Mouse (Mus musculus): Measurements from ENCODE around the gene Rmnd5b. TPM values are rescaled to one million over a fixed set of nuclear protein-coding genes. Genes with fewer than 3 reads are reported as not detected.
A peak's percentile ranks its signal among the peaks of the same experiment; 100 is the strongest.

Rmnd5b gene
- total and polyA plus RNA-seq, 3 experiments, result 41.1 to 59.5 (median 46.7) TPM

GRCm38 (mm10) chr11:51675386-51675785 lies 39.7 kb upstream of the Rmnd5b start:
- Histone ChIP-seq H3K4me2 (ENCODE audit: insufficient read depth, low read depth, poor library complexity, severe bottlenecking) (no peak overlapping the region), H3K9ac (ENCODE audit: insufficient read depth, low read depth) (no peak overlapping the region), H3K36me3 (replicated peaks in 1 of 2; ENCODE audit: control insufficient read depth in 1 of 2, insufficient read depth in 1 of 2, low read length in 1 of 2) (no peaks in the 10 kb centered on the region), H3K9me3 (replicated peaks; ENCODE audit: low read length) (no peaks in the 10 kb centered on the region), H3K4me3 (replicated peaks in 1 of 3; ENCODE audit: low read depth in 2 of 3, low read length in 2 of 3, poor library complexity in 1 of 3) (no peak overlapping the region), H3K79me2 (replicated peaks; ENCODE audit: control insufficient read depth, extremely low read depth, insufficient read depth, poor library complexity, severe bottlenecking) (no peaks in the 10 kb centered on the region), H3K27ac (ENCODE audit: insufficient read depth, low read depth) (no peak overlapping the region), H3K27me3 (replicated peaks) (no peaks in the 10 kb centered on the region), H3K4me1 (ENCODE audit: control insufficient read depth in 1 of 2, insufficient read depth in 2 of 2) (peaks cover 0 to 17% of the 10 kb centered on the region in 2 experiments; a peak in 2 of 4 replicates)
- no peak for DNase-seq (ENCODE audit: extremely low read depth)
- dilution Hi-C loops (cut with MboI; ENCODE audit: extremely low pct_ligation_motif_present, extremely low pct_unique_long_range_greater_than_20kb, low sequenced_read_pairs) (no loop called here), in situ Hi-C loops (cut with MboI; ENCODE audit: low pct_ligation_motif_present, low pct_unique_long_range_greater_than_20kb, low sequenced_read_pairs) (no loop called here)
- TF ChIP-seq MEF2A (IDR thresholded peaks at IDR 0.05; ENCODE audit: borderline replicate concordance, low read depth, low read length) (no peak), BHLHE40 (IDR thresholded peaks at IDR 0.05; ENCODE audit: low read depth, low read length) (no peak), ZMIZ1 (IDR thresholded peaks at IDR 0.05; ENCODE audit: low read depth, low read length) (no peak), ZNF384 (IDR thresholded peaks at IDR 0.05; ENCODE audit: low read depth, low read length) (peak; percentile 54), JUN (IDR thresholded peaks at IDR 0.05; ENCODE audit: insufficient read depth, low read depth, low read length) (no peak), MAFK (IDR thresholded peaks at IDR 0.05; ENCODE audit: insufficient replicate concordance, low read length) (no peak)

GRCm38 (mm10) chr11:51673291-51673690 lies 37.6 kb upstream of the Rmnd5b start:
- in situ Hi-C loops (cut with MboI; ENCODE audit: low pct_ligation_motif_present, low pct_unique_long_range_greater_than_20kb, low sequenced_read_pairs) (no loop called here), dilution Hi-C loops (cut with MboI; ENCODE audit: extremely low pct_ligation_motif_present, extremely low pct_unique_long_range_greater_than_20kb, low sequenced_read_pairs) (no loop called here)
- Histone ChIP-seq H3K4me3 (replicated peaks in 1 of 3; ENCODE audit: low read depth in 2 of 3, low read length in 2 of 3, poor library complexity in 1 of 3) (no peak overlapping the region), H3K27me3 (replicated peaks) (no peaks in the 10 kb centered on the region), H3K4me2 (ENCODE audit: insufficient read depth, low read depth, poor library complexity, severe bottlenecking) (no peak overlapping the region), H3K27ac (ENCODE audit: insufficient read depth, low read depth) (no peak overlapping the region), H3K79me2 (replicated peaks; ENCODE audit: control insufficient read depth, extremely low read depth, insufficient read depth, poor library complexity, severe bottlenecking) (no peaks in the 10 kb centered on the region), H3K36me3 (replicated peaks in 1 of 2; ENCODE audit: control insufficient read depth in 1 of 2, insufficient read depth in 1 of 2, low read length in 1 of 2) (no peaks in the 10 kb centered on the region), H3K9ac (ENCODE audit: insufficient read depth, low read depth) (no peak overlapping the region), H3K4me1 (ENCODE audit: control insufficient read depth in 1 of 2, insufficient read depth in 2 of 2) (peaks cover 0 to 9% of the 10 kb centered on the region in 2 experiments; a peak in 2 of 4 replicates), H3K9me3 (replicated peaks; ENCODE audit: low read length) (no peaks in the 10 kb centered on the region)
- TF ChIP-seq POLR2AphosphoS2 (IDR thresholded peaks at IDR 0.05; ENCODE audit: low read depth, low read length) (no peak), ZNF384 (IDR thresholded peaks at IDR 0.05; ENCODE audit: low read depth, low read length) (no peak), KAT2A (IDR thresholded peaks at IDR 0.05; ENCODE audit: insufficient replicate concordance, low read length) (no peak), TCF12 (IDR thresholded peaks at IDR 0.05; ENCODE audit: low read depth, low read length) (no peak), MAFK (IDR thresholded peaks at IDR 0.05; ENCODE audit: insufficient replicate concordance, low read length) (no peak), IRF4 (IDR thresholded peaks at IDR 0.05; ENCODE audit: low read depth, low read length) (no peak), EP300 (IDR thresholded peaks at IDR 0.05; ENCODE audit: low read length) (no peak), MXI1 (IDR thresholded peaks at IDR 0.05; ENCODE audit: low read depth, low read length) (no peak), JUND (conservative IDR thresholded peaks at IDR 0.05; ENCODE audit: low read depth, low read length) (no peak), HCFC1 (IDR thresholded peaks at IDR 0.05; ENCODE audit: low read depth, low read length) (no peak), SMC3 (IDR thresholded peaks at IDR 0.05; ENCODE audit: low read depth, low read length) (no peak), USF1 (IDR thresholded peaks at IDR 0.05; ENCODE audit: low read depth, low read length) (no peak), ZKSCAN1 (IDR thresholded peaks at IDR 0.05; ENCODE audit: borderline replicate concordance, low read depth, low read length) (no peak), CHD1 (IDR thresholded peaks at IDR 0.05; ENCODE audit: low read depth, low read length) (no peak), ELF1 (IDR thresholded peaks at IDR 0.05; ENCODE audit: low read depth, low read length) (no peak), NELFE (IDR thresholded peaks at IDR 0.05; ENCODE audit: low read depth, low read length) (no peak)
- no peak for DNase-seq (ENCODE audit: extremely low read depth)

All from CH12.LX (cell line).